Mouse (Mus musculus): ENCODE measurements around the gene Dlg1.

The Dlg1 gene

GRCm38 (mm10) chr16:31737081-31737480 lies 73.8 kb downstream of the Dlg1 start:
- no peak for DNase-seq (ENCODE audit: low read depth, low spot score)

GRCm38 (mm10) chr16:31737761-31738160 lies 74.5 kb downstream of the Dlg1 start:
- DNase-seq (ENCODE audit: low read depth, low spot score): no peak

- peak; percentile 71 for DNase-seq (ENCODE audit: low read depth, low spot score)
Observed at GRCm38 (mm10) chr16:31740271-31740670, 77.0 kb downstream of the Dlg1 start.

- no peak for DNase-seq (ENCODE audit: low read depth, low spot score)
Observed at GRCm38 (mm10) chr16:31740704-31741103, 77.5 kb downstream of the Dlg1 start.

GRCm38 (mm10) chr16:31750526-31750925 lies 87.3 kb downstream of the Dlg1 start:
- DNase-seq (ENCODE audit: low read depth, low spot score): peak; percentile 87

GRCm38 (mm10) chr16:31754172-31755025 lies 91.2 kb downstream of the Dlg1 start:
- peak; percentile 87 for DNase-seq (ENCODE audit: low read depth, low spot score)

DNA sequence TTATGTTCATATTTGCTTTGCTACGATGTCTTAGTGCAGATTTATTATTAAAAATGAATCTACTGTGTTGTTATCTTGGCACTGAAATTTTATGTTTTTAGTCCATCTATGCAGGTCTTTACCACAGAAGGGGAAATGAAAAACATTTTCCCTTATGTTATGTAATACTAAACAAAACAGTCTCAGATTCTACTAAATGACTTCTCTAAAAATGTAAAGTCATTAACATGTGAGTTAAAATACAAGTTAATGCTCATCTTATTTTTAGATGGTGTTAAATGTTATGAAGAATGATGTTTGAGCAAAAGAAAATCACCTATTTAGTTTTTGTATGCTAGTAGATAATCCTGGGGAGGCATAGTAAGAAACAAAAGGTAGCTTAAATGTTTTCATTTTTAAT lies 91.8 kb downstream of the Dlg1 start:
- no peak for DNase-seq (ENCODE audit: low read depth, low spot score)

DNA sequence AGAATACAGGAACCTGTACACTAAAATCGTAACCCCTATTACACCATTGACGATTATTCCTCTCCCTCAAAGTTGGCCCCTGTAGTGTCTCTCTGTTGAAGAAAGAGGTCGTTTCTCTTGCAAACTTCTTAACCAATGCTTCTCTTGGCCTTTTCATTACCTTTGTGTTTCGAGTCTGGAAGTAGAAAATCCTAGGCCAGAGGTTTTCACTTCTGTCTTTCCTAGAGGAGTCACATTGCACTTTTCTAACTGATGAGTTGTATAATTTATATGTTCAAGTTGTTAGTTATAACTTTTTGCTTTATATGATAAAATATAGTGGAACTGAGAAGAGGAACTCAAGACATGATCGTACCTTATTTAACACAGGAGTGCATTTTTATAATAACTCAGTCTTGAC lies 93.2 kb downstream of the Dlg1 start:
- DNase-seq (ENCODE audit: low read depth, low spot score): no peak

DNA sequence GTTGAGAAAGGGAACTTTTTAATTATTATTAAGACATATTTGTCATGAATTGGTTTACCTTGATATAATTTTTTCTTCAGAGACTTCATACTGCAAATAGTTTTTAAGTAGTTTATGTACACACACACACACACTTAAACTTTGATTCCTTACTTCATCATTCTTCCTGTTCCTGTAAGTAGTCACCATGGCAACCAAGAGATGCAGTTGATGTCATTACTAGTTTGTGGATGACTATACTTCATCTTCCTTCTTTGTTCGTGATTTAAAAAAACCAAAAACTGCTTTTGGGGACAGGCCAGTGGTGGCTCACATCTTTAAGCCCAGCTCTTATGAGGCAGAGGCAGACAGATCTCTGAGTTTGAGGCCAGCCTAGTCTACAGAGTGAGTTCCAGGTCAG lies 94.4 kb downstream of the Dlg1 start:
- peak; percentile 43 for DNase-seq (ENCODE audit: low read depth, low spot score)

- peak; percentile 53 for DNase-seq (ENCODE audit: low read depth, low spot score)
Observed at GRCm38 (mm10) chr16:31759416-31759815, 96.2 kb downstream of the Dlg1 start.

DNA sequence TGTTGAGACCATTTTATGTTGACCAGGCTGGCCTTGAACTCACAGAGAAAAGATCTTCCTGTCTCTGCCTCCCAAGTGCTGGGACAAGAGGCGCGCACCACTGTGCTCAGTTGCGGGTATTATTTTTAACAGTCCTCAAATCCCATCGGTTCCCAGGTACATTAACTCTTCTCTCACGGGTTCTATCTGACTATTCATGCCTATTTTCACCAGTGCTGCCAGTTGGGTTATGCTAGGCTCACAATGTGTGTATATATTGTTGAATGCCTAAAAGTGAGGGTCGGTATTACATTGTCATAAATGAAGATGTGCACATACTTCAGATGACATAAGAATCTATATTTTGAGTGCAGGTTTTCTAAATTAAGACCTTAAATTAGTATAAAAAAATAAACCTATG lies 103.1 kb downstream of the Dlg1 start:
- no peak for DNase-seq (ENCODE audit: low read depth, low spot score)

GRCm38 (mm10) chr16:31766715-31767114 lies 103.5 kb downstream of the Dlg1 start:
- peak; percentile 74 for DNase-seq (ENCODE audit: low read depth, low spot score)

GRCm38 (mm10) chr16:31775924-31776323 lies 112.7 kb downstream of the Dlg1 start:
- DNase-seq (ENCODE audit: low read depth, low spot score): peak; percentile 86

DNA sequence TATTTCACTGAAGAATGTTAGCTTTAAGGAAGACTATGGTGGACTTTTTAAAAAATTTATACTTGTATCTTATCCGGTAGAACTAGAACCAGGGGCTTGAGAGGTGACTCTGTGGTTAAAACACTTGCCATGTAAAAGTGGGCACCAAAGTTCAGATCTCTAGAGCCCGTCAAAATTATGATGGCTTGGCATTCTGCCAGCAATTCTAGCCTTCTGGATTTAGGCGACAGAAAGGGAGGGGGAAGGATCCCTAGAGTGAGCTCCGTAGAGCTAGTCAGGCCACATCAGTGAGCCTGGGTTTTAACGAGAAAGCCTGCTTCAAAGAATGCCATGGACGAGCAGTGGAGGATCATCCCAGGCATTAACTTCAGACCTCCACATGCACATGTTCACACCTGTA lies 117.8 kb downstream of the Dlg1 start:
- no peak for DNase-seq (ENCODE audit: low read depth, low spot score)

DNA sequence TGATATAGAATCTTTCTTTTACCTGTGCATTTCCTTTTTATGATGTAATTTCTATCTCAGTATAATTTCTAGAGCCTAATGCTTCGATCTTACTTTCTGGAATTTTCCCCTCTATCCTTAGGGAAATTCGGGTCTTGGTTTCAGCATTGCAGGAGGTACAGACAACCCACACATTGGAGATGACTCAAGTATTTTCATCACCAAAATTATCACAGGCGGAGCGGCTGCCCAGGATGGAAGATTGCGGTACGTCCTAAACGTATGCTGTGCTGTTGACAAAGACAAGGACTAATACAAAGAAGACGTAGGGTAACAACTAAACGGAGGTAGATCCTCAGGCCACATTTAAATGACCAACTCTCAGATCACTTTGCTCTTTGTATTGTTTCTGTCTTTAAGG lies 126.8 kb downstream of the Dlg1 start:
- DNase-seq (ENCODE audit: low read depth, low spot score): peak; percentile 70

- DNase-seq (ENCODE audit: low read depth, low spot score): no peak
Observed at GRCm38 (mm10) chr16:31803644-31804043, 140.4 kb downstream of the Dlg1 start.

DNA sequence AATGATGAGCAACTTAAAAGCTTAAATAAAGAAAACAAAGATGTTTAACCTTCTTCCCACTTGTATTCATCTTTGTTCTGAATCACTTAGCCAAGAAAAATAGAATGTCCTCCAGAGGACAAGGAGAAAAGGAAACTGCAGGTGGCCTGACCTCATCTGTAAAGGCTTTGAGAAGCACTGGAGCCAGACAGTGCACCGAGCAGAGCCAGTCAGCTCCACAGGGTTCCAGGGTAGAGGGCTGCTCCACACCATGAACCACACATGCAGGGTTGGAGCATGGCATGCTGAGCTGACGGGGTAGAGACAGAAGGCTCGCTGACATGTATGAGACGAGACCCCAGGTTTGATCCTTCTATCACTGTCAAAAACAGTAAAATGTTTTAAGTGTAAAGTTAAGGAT lies 162.8 kb downstream of the Dlg1 start:
- peak; percentile 27 for DNase-seq (ENCODE audit: low read depth, low spot score)

DNA sequence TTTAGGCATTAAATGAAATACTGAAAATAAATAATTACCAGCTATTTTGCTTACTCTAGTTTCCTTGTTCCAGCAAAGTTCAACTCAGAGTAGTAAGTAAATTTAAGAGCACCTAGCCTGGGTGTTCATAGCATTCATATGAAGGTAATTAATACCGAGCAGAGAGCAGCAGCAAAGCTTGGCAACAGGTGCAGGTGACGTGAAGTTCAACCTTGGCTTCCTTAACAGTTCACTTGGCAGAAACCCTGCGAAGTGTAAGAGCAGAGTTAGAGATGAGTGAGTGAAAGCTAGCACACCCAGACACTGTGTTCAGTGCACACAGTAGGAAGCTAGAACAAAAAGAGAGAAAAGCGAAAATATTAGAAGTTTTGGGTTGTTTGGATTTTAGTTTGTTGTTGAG lies 167.5 kb downstream of the Dlg1 start:
- no peak for DNase-seq (ENCODE audit: low read depth, low spot score)

DNA sequence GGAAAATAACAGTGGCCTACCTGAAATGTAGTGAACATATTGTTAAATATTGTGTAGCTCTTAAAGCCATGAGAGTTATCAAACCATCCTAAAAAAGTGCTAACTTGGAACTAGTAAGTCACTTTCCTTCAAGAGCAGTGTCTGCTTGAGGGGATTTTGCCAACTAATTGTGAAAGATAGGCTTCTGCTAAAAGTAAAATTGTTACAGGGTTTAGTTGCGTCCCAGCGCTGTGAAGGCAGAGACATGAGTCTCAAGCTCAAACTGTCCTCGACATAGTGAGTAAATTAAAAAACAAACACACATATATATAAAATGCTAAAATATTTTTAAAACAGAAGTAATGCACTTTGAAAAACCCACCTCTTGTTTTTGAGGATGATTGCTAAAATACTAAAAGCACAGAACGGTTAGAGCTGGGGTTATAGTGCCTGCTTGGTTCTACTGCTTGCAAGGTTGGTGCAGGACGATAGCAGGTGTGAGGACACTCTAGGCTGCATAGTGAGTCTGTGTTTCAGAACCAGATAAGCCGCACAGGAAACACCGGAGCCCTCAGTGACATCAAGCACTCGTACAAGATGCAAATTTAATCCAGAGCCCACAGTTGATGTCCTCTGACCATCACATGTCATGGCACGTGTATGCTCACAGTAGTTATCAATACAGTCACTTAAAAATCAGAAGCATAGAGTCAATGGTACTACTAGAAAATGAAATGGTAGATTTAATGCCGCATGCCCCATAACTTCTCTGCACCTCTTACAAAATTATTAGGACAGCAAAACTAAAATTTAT lies 169.6 kb downstream of the Dlg1 start:
- DNase-seq (ENCODE audit: low read depth, low spot score): no peak

- no peak for DNase-seq (ENCODE audit: low read depth, low spot score)
Observed at GRCm38 (mm10) chr16:31834011-31834584, 170.9 kb downstream of the Dlg1 start.

GRCm38 (mm10) chr16:31834662-31835318 lies 171.5 kb downstream of the Dlg1 start:
- peak; percentile 22 for DNase-seq (ENCODE audit: low read depth, low spot score)

GRCm38 (mm10) chr16:31837362-31837761 lies 174.1 kb downstream of the Dlg1 start:
- no peak for DNase-seq (ENCODE audit: low read depth, low spot score)
